Mouse (Mus musculus): ENCODE measurements at regions not wholly inside any gene's neighbourhood (a gene's known extent, or its start where the extent isn't known, plus 50 kb on each side); places are given as distances from the start of the nearest gene placed in this dataset.

- no peaks in the 10 kb centered on the region for H3K9me3 ChIP-seq (replicated peaks; ENCODE audit: control insufficient read depth, low read length, poor library complexity, severe bottlenecking)
- no peak for ATAC-seq
Observed at GRCm38 (mm10) chr12:32760627-32761026, 58.7 kb upstream of the Nampt start.

DNA sequence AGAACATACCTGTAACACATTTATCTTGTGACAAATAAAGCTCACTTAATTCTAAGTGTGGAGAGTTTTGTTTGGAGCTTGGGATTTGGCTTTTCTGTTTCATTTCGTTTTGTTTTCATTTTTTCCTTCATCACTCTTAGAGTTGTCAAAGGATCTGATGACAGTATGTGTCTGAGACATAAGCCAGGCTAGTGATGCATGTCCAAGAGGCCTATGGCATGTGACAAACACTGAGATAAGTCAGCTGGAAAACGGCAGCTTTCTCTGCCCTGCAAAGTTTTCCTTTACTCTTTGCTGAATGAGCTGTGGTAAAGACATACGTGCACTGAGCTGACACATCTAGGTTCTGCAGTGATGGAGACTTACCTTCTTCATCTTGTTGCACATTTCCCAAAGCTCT, 58.3 kb upstream of the Nampt start:
- no peak for ATAC-seq
- Histone ChIP-seq H3K9me3 (replicated peaks; ENCODE audit: control insufficient read depth, low read length, poor library complexity, severe bottlenecking) (no peaks in the 10 kb centered on the region), H3K4me3 (ENCODE audit: low read depth, low read length) (no peak overlapping the region), H3K36me3 (ENCODE audit: control insufficient read depth, insufficient read depth, low read length) (no peaks in the 10 kb centered on the region), H3K4me2 (ENCODE audit: low read length) (no peak overlapping the region), H3K9ac (ENCODE audit: low read depth, low read length) (no peak overlapping the region), H3K27ac (ENCODE audit: low read length) (no peak overlapping the region), H3K27me3 (ENCODE audit: control insufficient read depth, insufficient read depth, low read depth, low read length) (no peaks in the 10 kb centered on the region), H3K4me1 (ENCODE audit: control insufficient read depth, insufficient read depth, low read length) (no peaks in the 10 kb centered on the region)
- WGBS = 65% methylated on average over 3 of the region's 3 CpGs

More at GRCm38 (mm10) chr12:32760627-32761026, 58.7 kb upstream of the Nampt start:
- Histone ChIP-seq H3K4me3 (ENCODE audit: low read depth, low read length) (no peak overlapping the region), H3K4me2 (ENCODE audit: low read length) (no peak overlapping the region), H3K27me3 (ENCODE audit: control insufficient read depth, insufficient read depth, low read depth, low read length) (no peaks in the 10 kb centered on the region), H3K9ac (ENCODE audit: low read depth, low read length) (no peak overlapping the region), H3K36me3 (ENCODE audit: control insufficient read depth, insufficient read depth, low read length) (no peaks in the 10 kb centered on the region), H3K27ac (ENCODE audit: low read length) (no peak overlapping the region), H3K4me1 (ENCODE audit: control insufficient read depth, insufficient read depth, low read length) (no peaks in the 10 kb centered on the region)
- whole genome bisulfite sequencing = 89% methylated on average over 3 of the region's 3 CpGs

GRCm38 (mm10) chr12:32764271-32764670, 55.1 kb upstream of the Nampt start:
- no peak overlapping the region for H3K4me3 ChIP-seq (ENCODE audit: low read depth, low read length)
- no peak overlapping the region for H3K27ac ChIP-seq (ENCODE audit: low read length)
- H3K4me2 ChIP-seq (ENCODE audit: low read length) = no peak overlapping the region
- H3K9me3 ChIP-seq (replicated peaks; ENCODE audit: control insufficient read depth, low read length, poor library complexity, severe bottlenecking) = no peaks in the 10 kb centered on the region
- H3K9ac ChIP-seq (ENCODE audit: low read depth, low read length) = no peak overlapping the region
- whole genome bisulfite sequencing = 85% methylated on average over 3 of the region's 3 CpGs
- no peaks in the 10 kb centered on the region for H3K36me3 ChIP-seq (ENCODE audit: control insufficient read depth, insufficient read depth, low read length)
- no peaks in the 10 kb centered on the region for H3K4me1 ChIP-seq (ENCODE audit: control insufficient read depth, insufficient read depth, low read length)
- H3K27me3 ChIP-seq (ENCODE audit: control insufficient read depth, insufficient read depth, low read depth, low read length) = no peaks in the 10 kb centered on the region
- ATAC-seq = no peak

GRCm38 (mm10) chr12:32764747-32765146, 54.6 kb upstream of the Nampt start:
- Histone ChIP-seq H3K36me3 (ENCODE audit: control insufficient read depth, insufficient read depth, low read length) (no peaks in the 10 kb centered on the region), H3K4me1 (ENCODE audit: control insufficient read depth, insufficient read depth, low read length) (no peaks in the 10 kb centered on the region), H3K9ac (ENCODE audit: low read depth, low read length) (no peak overlapping the region), H3K27me3 (ENCODE audit: control insufficient read depth, insufficient read depth, low read depth, low read length) (no peaks in the 10 kb centered on the region), H3K4me3 (ENCODE audit: low read depth, low read length) (no peak overlapping the region), H3K9me3 (replicated peaks; ENCODE audit: control insufficient read depth, low read length, poor library complexity, severe bottlenecking) (no peaks in the 10 kb centered on the region), H3K4me2 (ENCODE audit: low read length) (no peak overlapping the region), H3K27ac (ENCODE audit: low read length) (no peak overlapping the region)
- ATAC-seq = no peak
- 90% methylated on average over 7 of the region's 7 CpGs for WGBS

- no peak overlapping the region for H3K4me2 ChIP-seq (ENCODE audit: low read length)
- no peaks in the 10 kb centered on the region for H3K9me3 ChIP-seq (replicated peaks; ENCODE audit: control insufficient read depth, low read length, poor library complexity, severe bottlenecking)
- no peak overlapping the region for H3K27ac ChIP-seq (ENCODE audit: low read length)
- H3K4me1 ChIP-seq (ENCODE audit: control insufficient read depth, insufficient read depth, low read length) = no peaks in the 10 kb centered on the region
- no peak for ATAC-seq
- no peaks in the 10 kb centered on the region for H3K27me3 ChIP-seq (ENCODE audit: control insufficient read depth, insufficient read depth, low read depth, low read length)
- no peaks in the 10 kb centered on the region for H3K36me3 ChIP-seq (ENCODE audit: control insufficient read depth, insufficient read depth, low read length)
- no peak overlapping the region for H3K9ac ChIP-seq (ENCODE audit: low read depth, low read length)
- H3K4me3 ChIP-seq (ENCODE audit: low read depth, low read length) = no peak overlapping the region
Observed at GRCm38 (mm10) chr12:32765861-32766260, 53.5 kb upstream of the Nampt start.

DNA sequence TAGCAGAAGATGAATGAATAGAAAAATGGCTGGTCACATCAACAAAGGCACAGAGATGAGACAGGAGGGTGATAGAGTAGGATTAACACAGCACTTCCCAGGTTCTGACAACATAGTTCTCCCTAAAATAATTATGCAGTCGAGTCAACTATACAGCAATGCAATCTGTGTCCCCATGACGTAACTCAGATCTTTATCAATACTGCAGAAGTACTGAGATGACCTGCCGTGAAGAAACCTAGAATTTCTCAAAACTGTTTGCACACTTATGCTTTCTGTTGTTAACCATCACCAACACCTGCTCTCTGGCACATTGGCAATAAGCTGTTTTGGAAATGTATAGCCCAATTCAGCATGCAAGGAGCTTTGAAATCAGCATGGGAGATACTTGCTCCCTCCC, 52.8 kb upstream of the Nampt start:
- Histone ChIP-seq H3K27ac (ENCODE audit: low read length) (no peak overlapping the region), H3K27me3 (ENCODE audit: control insufficient read depth, insufficient read depth, low read depth, low read length) (no peaks in the 10 kb centered on the region), H3K4me1 (ENCODE audit: control insufficient read depth, insufficient read depth, low read length) (no peaks in the 10 kb centered on the region), H3K4me2 (ENCODE audit: low read length) (no peak overlapping the region), H3K9me3 (replicated peaks; ENCODE audit: control insufficient read depth, low read length, poor library complexity, severe bottlenecking) (no peaks in the 10 kb centered on the region), H3K9ac (ENCODE audit: low read depth, low read length) (no peak overlapping the region), H3K4me3 (ENCODE audit: low read depth, low read length) (no peak overlapping the region), H3K36me3 (ENCODE audit: control insufficient read depth, insufficient read depth, low read length) (no peaks in the 10 kb centered on the region)
- no peak for ATAC-seq
- WGBS = 94% methylated on average over 3 of the region's 3 CpGs

DNA sequence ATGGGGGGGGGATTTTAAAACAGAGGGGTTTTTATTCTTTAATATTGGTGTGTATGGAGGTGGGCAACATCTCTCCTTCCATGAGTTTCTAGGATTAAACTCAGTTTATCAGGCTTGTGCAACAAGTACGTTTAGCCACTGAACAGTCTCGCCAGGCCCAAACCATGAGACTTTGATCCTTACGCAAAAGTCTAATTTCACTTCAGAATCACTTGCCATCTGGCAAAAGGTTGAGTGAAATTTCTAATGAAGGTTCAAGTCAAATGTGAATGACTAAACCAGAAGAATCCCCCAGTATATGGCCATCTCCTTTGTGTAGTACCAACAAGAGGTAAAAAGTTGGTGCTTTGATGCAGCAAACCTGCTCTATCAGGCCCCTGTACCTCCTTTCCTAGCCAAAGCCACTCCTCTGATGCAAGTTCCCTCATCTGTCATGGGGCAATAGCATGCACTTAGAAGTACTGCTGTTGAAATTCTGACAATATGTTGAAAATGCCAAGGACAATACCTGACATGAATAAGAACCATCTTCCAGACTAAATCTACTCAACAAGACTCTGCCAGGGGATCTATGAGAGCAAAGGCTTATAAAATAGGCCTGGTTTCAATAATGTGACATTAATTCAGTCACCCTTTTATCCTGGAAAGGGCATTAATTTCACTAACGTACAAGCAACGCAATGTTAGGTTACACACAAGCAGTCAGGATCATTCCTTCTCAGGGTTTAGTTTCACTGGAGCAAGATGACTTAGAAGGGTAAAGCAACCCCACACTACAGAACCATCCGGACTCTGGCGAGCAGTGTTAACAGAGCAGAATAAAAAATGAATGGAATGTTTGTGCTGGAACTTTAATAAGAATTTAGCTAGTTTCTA, 51.9 kb upstream of the Nampt start:
- Histone ChIP-seq H3K27ac (ENCODE audit: low read length) (no peak overlapping the region), H3K27me3 (ENCODE audit: control insufficient read depth, insufficient read depth, low read depth, low read length) (no peaks in the 10 kb centered on the region), H3K4me1 (ENCODE audit: control insufficient read depth, insufficient read depth, low read length) (no peaks in the 10 kb centered on the region), H3K9me3 (replicated peaks; ENCODE audit: control insufficient read depth, low read length, poor library complexity, severe bottlenecking) (no peaks in the 10 kb centered on the region), H3K4me2 (ENCODE audit: low read length) (no peak overlapping the region), H3K9ac (ENCODE audit: low read depth, low read length) (no peak overlapping the region), H3K36me3 (ENCODE audit: control insufficient read depth, insufficient read depth, low read length) (no peaks in the 10 kb centered on the region), H3K4me3 (ENCODE audit: low read depth, low read length) (no peak overlapping the region)
- ATAC-seq = no peak
- WGBS = 93% methylated on average over 7 of the region's 7 CpGs

GRCm38 (mm10) chr12:32768082-32768743, 51.1 kb upstream of the Nampt start:
- no peak overlapping the region for H3K27ac ChIP-seq (ENCODE audit: low read length)
- no peaks in the 10 kb centered on the region for H3K9me3 ChIP-seq (replicated peaks; ENCODE audit: control insufficient read depth, low read length, poor library complexity, severe bottlenecking)
- H3K4me1 ChIP-seq (ENCODE audit: control insufficient read depth, insufficient read depth, low read length) = no peaks in the 10 kb centered on the region
- H3K4me3 ChIP-seq (ENCODE audit: low read depth, low read length) = no peak overlapping the region
- H3K4me2 ChIP-seq (ENCODE audit: low read length) = no peak overlapping the region
- ATAC-seq = no peak
- no peaks in the 10 kb centered on the region for H3K27me3 ChIP-seq (ENCODE audit: control insufficient read depth, insufficient read depth, low read depth, low read length)
- H3K9ac ChIP-seq (ENCODE audit: low read depth, low read length) = no peak overlapping the region
- no peaks in the 10 kb centered on the region for H3K36me3 ChIP-seq (ENCODE audit: control insufficient read depth, insufficient read depth, low read length)
- WGBS = 78% methylated on average over 3 of the region's 3 CpGs

GRCm38 (mm10) chr12:32768744-32769535, 50.4 kb upstream of the Nampt start:
- no peak overlapping the region for H3K4me2 ChIP-seq (ENCODE audit: low read length)
- H3K27ac ChIP-seq (ENCODE audit: low read length) = no peak overlapping the region
- no peak for ATAC-seq
- H3K27me3 ChIP-seq (ENCODE audit: control insufficient read depth, insufficient read depth, low read depth, low read length) = no peaks in the 10 kb centered on the region
- no peaks in the 10 kb centered on the region for H3K4me1 ChIP-seq (ENCODE audit: control insufficient read depth, insufficient read depth, low read length)
- no peaks in the 10 kb centered on the region for H3K9me3 ChIP-seq (replicated peaks; ENCODE audit: control insufficient read depth, low read length, poor library complexity, severe bottlenecking)
- H3K9ac ChIP-seq (ENCODE audit: low read depth, low read length) = no peak overlapping the region
- H3K36me3 ChIP-seq (ENCODE audit: control insufficient read depth, insufficient read depth, low read length) = no peaks in the 10 kb centered on the region
- 81% methylated on average over 3 of the region's 3 CpGs for WGBS
- no peak overlapping the region for H3K4me3 ChIP-seq (ENCODE audit: low read depth, low read length)

All from midbrain, embryonic 16.5 days (tissue).